Mouse (Mus musculus): ENCODE data around the gene 4930550C14Rik.

DNA sequence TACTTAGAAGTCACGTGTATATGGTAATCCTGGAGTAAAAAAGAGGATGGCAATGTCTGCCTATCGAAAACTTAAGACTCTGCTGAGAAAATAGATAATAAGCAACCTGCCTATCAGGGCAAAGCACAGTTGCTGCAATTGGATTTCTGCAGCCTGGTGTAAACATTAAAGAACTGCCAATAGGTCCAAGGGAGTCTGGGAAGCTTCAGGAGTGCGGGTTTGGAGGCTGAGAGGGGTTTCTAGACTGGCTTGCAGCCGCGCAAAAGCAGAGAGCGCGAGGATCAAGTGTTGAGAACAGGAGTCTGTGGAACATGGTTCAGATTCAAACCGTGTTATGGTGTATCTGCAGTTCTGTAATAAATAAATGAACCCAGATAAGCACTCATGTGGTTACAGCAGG is 17.3 kb upstream of the 4930550C14Rik start:
- no peak for TF ChIP-seq CTCF (IDR thresholded peaks at IDR 0.05; ENCODE audit: low read depth)
- no peak for TF ChIP-seq EP300 (optimal IDR thresholded peaks at IDR 0.05)

All from stomach, postnatal 0 days (tissue).